Mouse (Mus musculus) gastrocnemius, postnatal 14 days (tissue): ENCODE measurements around the gene Ube2q1. TPM values are rescaled to one million over a fixed set of nuclear protein-coding genes. Genes with fewer than 3 reads are reported as not detected.

Experiments
- DNase-seq: peaks from one replicate; pipeline ENCODE4 v3.0.0; 2021; ENCODE audit warnings: mixed read lengths
- intact Hi-C: fragments of 180-260 bp; cut with DNase I; formaldehyde crosslinking; loops from one replicate; pipeline ENCODE4 v1.15.1; 2025; ENCODE audit warnings: low total_unique reads
- long read RNA-seq, 2 experiments: library from polyadenylated mRNA; stranded (forward); transcript quantifications; one replicate each; pipeline ENCODE4 v2.0.0; 2021
- total RNA-seq, 2 experiments: library from RNA; stranded (reverse); gene quantifications; 2 replicates each; pipeline ENCODE4 v1.2.3; 2021

The Ube2q1 gene
- 10 to 100 TPM; 12.7 to 14.9 TPM for total RNA-seq
- long read RNA-seq, experiment 1, transcript Ube2q1-201 (13 exons, 3,077 nt): major isoform, 16 of 20 reads
- long read RNA-seq, experiment 1, partial matches to known transcripts: 3 of 20 reads
- long read RNA-seq, experiment 1, other reads (novel, unspliced or antisense): 1 of 20 reads
- long read RNA-seq, experiment 2, transcript Ube2q1-201 (13 exons, 3,077 nt): major isoform, 17 of 20 reads
- long read RNA-seq, experiment 2, partial matches to known transcripts: 0 of 20 reads
- long read RNA-seq, experiment 2, other reads (novel, unspliced or antisense): 3 of 20 reads

- intact Hi-C loops: no loop called here
- DNase-seq: peak; percentile 98
These were observed at the start of gene Ube2q1 for GRCm38 (mm10) chr3:89772968-89773709. TSS of gene Ube2q1 (plus strand) at chr3:89773616.

GRCm38 (mm10) chr3:89727028-89727427 is 46.4 kb upstream of the Ube2q1 start:
- DNase-seq: peak; percentile 22
- intact Hi-C loops: no loop called here

DNA sequence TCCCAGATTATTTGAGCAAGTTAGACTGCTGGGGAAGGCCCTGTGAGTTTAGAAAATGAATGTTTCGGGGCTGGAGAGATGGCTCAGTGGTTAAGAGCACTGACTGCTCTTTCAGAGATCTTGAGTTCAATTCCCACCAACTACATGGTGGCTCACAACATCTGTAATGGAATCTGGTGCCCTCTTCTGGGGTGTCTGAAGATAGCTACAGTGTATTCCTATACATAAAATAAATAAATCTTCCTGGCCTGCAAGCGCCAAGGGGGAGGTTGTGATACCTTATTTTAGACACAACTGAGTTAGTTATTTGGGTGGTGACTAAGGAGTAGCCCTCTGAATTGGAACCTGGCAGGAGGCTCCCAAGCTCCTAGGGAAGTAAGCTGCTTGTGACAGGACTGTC is 44.6 kb upstream of the Ube2q1 start:
- intact Hi-C loops: no loop called here
- DNase-seq: no peak

GRCm38 (mm10) chr3:89730350-89731331 is 42.8 kb upstream of the Ube2q1 start:
- intact Hi-C loops: no loop called here

GRCm38 (mm10) chr3:89732091-89732490 is 41.3 kb upstream of the Ube2q1 start:
- DNase-seq: no peak
- intact Hi-C loops: no loop called here

More at GRCm38 (mm10) chr3:89730350-89731331, 42.8 kb upstream of the Ube2q1 start:
- DNase-seq: peak; percentile 83

- intact Hi-C loops: no loop called here
- DNase-seq: no peak
These were observed 34.9 kb upstream of the Ube2q1 start for GRCm38 (mm10) chr3:89738509-89738908.

DNA sequence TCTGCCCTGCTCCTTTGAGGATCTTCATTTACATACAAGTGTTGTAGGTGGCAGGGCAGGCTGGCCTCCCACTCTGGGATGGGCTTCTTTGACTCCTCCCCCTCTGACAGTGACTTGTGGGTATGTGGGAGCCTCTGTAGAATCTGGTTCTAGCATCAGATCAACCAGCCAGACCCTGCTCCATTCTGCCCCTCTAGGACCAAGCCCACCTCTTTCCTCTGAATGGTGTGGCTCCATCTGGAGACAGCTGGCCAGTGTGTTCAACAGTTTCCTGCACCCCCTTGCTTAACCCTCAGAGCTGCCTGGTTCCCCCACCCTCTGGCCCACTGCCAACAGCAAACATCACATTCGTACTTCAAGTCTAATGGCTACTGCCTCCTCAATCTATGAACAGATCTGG is 21.1 kb upstream of the Ube2q1 start:
- intact Hi-C loops: no loop called here
- no peak for DNase-seq

DNA sequence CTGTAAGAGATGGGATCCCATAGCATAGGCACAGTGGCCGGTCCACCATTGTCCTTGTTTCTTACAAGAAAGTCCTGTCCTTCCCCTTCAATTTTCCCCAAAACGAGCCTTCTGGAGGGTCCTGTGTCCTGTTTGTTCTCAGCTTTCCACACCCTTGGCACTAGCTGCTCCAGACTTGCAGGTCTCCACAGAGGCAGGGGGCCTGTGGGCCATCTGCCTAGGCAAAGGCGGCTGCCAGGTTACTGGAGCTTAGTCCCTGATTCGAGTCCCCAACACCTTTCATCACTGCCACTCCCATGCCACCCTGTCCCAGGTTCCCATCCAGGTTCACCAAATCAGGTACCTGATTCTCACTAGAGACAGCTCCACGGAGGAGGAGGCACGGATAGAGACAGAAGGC is 18.1 kb upstream of the Ube2q1 start:
- DNase-seq: no peak

DNA sequence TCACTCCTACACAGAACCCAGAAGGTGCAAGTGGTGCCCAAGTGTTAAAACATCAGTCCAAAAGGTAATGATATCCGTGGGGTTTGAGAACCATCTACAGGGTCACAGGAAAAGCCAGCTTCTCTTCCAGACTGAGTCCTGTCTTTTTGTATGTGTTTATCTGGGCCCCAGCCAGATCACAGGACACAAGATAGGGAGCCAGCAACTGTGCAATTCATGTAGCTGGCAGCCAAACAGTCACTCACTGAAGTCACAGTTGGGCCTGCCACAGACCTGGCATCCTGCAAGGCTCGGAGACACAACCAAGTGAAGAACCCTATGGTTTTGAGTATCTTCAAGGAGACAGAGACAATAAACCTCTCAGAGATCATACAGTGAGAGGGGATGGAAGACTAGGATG is 15.6 kb upstream of the Ube2q1 start:
- intact Hi-C loops: no loop called here

More for the DNA sequence above, 18.1 kb upstream of the Ube2q1 start:
- intact Hi-C loops: no loop called here

DNA sequence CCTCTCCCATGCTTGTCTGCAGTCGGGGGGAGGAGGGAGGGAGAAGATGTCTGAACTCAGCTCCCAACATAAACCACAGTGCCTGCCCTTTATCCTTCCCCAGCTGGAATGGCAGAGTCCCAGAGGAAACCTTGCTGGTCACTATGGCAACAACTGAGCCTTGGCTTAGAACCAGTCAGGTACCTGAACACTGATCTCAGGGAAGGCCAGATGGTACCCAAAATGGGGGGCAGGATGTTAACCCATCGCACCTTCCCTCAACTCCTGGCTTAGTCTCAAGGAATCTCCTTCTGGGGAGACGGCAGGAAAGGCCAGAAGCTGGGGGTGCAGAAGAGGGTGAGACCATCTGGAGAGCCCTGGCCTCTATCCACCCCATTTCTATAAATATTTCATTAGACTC is 13.6 kb upstream of the Ube2q1 start:
- intact Hi-C loops: loop anchor here (10.0 kb wide), 1 partner anchor 45 kb away; the partner anchor contains the start of gene Adar
- DNase-seq: no peak

More for the DNA sequence above, 15.6 kb upstream of the Ube2q1 start:
- no peak for DNase-seq

DNA sequence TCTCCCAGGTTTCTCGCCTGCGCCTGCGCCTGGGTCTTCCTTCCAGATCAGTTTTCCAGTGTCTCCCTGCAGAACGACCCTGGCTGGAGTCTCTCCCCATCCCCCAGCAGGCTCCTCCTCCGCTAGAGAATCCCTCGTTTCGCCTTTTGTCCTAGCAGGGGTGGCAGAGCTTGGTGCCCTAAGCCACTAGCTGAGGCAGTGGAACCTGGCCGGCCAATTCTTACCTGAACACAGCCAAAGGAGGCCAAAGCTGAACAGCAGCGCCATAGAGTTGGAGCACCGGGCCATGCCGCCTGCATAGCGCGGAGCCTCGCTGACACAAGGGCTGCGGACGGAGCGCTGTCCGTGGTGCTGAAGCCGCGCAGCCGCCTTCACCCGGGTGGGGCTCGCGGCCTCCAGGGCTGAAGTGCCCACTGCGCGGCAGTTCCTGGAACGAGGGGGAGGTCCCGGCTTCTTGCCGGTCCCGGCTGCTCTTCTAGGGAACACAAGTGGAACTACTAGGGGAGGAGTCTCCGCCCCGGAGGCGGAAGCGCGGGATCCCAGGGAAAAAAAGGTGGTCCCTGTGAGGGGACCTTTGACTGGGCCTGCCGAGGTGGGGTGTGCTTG is 9.2 kb upstream of the Ube2q1 start, which contains the start of gene Chrnb2:
Chrnb2 (minus strand) TSS at position 514 of the 606 bp plus-strand sequence.
- intact Hi-C loops: loop anchor here (10.0 kb wide), 1 partner anchor 49 kb away; the partner anchor contains the start of gene Adar
- DNase-seq: peak; percentile 79

DNA sequence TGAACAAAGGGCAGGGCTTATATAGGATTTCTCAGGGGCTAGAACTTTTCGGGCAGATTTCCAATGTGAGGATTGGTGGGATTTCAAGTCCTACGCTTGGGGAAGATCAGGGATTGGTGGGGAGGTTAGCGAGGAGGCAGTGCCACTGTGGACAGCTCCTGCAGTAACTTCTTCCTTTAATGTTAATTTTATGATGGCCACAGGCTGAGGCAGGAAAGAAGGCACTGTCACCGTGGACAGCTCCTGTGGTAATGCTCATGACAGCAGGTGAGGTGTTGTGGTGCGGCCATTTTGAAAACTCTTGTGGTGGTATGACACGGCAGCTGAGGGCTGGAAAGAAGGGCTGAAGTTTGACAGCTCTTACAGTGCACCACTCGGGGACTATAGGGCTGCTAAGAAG is 3.8 kb upstream of the Ube2q1 start:
- intact Hi-C loops: loop anchor here (10.0 kb wide), 1 partner anchor 55 kb away; the partner anchor contains the start of gene Adar
- DNase-seq: no peak

- no peak for DNase-seq
- intact Hi-C loops: no loop called here
These were observed 2.9 kb upstream of the Ube2q1 start for GRCm38 (mm10) chr3:89770425-89771002.

GRCm38 (mm10) chr3:89772588-89772967 is 838 bp upstream of the Ube2q1 start:
- DNase-seq: peak; percentile 72
- intact Hi-C loops: no loop called here

DNA sequence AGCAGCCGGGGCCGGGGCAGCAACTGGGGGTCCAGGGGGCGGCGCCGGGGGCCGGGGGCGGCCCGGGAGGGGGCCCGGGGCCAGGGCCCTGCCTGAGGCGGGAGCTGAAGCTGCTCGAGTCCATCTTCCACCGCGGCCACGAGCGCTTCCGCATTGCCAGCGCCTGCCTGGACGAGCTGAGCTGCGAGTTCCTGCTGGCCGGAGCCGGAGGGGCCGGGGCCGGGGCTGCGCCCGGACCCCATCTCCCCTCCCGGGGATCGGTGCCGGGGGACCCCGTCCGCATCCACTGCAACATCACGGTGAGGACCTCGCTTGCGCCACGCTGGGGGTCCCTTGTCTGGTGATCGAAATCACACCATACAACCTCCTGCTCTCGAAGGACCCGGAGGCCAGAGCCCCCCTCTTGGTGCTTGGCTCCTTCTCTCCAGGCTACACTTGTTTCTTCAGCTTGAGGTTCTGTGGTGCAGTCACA is 360 bp downstream of the Ube2q1 start:
- intact Hi-C loops: no loop called here
- peak; percentile 46 for DNase-seq

DNA sequence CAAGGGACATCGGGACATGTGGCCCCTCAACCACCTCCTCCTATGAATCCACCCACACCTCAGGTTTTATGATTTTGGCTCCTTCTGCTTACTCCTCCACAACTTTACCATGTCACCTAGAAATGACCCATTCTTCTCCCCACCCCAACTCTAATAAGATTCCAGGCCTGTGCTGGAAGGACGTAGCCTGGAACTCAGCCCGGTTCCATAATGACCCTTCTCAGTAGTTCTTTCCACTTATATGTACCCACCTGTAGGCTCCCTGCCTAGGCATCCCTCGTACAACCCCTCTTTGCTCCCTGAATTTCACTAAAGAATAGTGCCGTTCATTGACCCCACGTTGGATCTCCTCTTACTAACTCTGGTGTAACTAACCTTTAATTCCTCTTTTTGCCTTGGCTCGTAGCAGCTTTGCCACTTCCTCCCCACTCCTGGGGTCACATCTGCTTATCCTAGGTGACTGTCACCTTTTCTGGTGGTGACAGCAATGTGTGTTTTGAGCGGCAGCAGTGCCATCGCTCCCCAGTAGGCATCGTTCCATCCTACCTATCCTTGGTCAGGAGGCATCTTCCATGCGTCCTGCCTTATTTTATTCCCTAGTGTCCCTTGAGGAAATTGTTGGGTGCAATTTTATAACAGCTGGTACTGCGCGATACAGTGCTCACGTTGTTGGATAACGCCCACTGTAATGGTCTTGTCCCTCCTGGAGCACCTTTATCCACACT is 982 bp downstream of the Ube2q1 start:
- intact Hi-C loops: no loop called here
- no peak for DNase-seq

GRCm38 (mm10) chr3:89776001-89776400 is 2.6 kb downstream of the Ube2q1 start:
- intact Hi-C loops: no loop called here

DNA sequence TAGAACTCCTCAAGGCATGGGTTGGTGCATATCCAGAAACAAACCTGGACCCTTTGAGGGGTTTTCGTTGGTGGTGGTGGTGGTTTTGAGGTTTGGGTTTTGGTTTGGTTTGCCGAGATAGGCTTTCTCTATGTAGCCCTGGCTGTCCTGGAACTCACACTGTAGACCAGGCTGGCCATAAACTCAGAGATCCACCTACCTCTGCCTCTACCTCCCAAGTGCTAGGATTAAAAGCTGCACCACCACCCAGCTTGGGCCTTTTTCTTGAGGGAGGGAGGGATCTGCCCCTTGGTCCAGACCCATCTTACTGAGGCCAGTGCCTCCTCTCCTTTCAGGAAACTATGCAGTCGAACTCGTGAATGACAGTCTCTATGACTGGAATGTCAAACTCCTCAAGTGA is 6.7 kb downstream of the Ube2q1 start:
- DNase-seq: no peak
- intact Hi-C loops: loop anchor here (10.0 kb wide), 1 partner anchor 175 kb away; no protein-coding TSS in a partner anchor

More at GRCm38 (mm10) chr3:89776001-89776400, 2.6 kb downstream of the Ube2q1 start:
- no peak for DNase-seq
